Mouse (Mus musculus) T-helper 2 cell (primary cell): Measurements from ENCODE around the gene Prkci.

Experiments
- in situ Hi-C: fragments of 300-600 bp; cut with MboI, MseI; formaldehyde crosslinking; loops from one replicate; pipeline ENCODE4 v1.15.1; 2025; ENCODE audit warnings: high pct_unique_total_duplicates

Prkci gene

DNA sequence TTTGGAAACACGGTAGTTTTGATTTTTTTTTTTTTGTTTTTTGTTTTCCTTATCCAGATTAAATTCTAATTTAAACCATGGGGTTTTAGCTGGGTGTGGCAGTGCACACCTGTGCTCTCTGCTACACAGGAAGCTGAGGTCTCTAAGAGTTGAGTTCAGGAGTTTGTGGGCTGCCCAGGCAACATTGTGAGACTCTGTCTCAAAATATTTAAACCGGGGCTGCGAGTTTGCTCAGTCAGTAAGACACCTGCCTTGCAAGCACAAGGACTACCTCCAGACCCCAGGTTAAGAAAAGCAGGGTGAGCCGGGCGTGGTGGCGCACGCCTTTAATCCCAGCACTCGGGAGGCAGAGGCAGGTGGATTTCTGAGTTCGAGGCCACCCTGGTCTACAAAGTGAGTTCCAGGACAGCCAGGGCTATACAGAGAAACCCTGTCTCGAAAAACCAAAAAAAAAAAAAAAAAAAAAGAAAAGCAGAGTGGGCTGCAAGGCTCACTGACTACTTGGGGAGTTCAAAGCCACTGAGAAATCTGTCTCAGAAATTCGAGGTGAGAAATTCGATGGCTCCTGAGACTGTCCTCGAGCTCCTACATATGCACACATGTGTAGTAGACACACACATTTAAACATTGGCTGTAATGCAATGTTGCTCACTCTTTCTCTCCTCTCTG lies 87.4 kb downstream of the Prkci start:
- in situ Hi-C loops, result loop anchor here (25.0 kb wide), 1 partner anchor 1329 kb away; no protein-coding TSS in a partner anchor

GRCm38 (mm10) chr3:31083507-31084245 lies 88.1 kb downstream of the Prkci start:
- in situ Hi-C loops, result loop anchor here (25.0 kb wide), 1 partner anchor 1329 kb away; no protein-coding TSS in a partner anchor

DNA sequence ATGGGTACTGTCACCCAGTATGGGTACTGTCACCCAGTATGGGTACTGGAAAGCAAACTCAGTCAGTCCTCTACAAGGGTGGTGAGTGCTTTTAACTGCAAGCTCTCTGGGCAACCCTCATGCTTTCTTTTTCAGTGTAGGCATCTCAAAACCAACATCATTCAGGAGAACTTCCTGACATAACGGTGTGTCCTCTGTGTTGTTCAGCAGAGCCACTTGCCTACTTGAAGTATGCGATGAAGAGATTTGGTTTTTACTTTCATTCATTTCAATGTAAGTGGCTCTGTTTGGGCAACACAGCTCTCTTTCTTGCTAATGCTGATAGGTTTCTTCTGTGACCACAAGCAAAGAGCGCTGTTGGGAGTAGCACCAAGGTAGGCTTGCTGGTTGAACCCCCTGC lies 89.5 kb downstream of the Prkci start:
- in situ Hi-C loops, result loop anchor here (25.0 kb wide), 1 partner anchor 1327 kb away; no protein-coding TSS in a partner anchor

DNA sequence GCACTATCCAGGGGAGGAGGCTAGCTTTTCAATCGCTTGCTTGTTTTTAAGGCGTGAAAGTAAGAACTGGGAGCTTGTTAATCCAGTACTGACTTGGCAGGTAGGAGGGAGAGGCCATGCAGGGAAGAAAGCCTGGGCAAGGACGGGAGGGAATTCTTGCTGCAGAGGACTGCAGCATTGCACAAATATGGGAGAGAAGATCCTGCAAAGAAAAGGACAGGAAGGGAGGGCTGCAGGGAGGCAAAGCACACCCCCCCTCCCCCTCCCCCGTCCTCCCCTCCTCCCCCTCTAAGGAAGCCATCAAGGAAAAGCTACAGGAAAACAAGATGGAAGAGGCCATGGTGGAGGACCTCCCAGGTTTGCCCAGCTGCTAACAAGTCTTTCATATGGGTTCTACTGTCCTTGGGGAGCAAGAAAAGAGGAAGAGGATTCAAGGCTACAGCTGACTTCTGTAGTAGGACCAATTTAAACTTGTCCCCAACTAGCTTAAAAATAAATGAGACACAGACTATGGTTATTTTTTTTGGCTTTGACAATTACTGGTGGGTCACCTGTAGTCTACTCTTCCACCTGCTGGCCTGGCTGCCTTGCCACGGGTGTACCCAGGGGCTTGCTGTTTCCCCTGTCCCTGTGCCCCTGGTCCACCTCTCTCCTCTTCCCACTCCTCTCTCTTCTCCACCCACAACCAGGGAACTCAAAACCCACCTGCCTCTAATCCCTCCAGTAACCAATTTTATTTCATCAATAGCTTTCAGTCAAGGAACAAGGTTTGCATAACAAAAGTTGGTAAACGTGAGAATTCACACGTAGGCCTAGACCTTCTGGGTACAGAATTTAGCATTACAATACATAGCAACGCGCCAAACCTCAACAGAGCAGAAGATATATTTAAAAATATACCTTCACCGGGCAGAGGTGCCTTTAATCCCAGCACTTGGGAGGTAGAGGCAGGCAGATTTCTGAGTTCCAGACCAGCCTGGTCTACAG lies 93.5 kb downstream of the Prkci start:
- in situ Hi-C loops, result loop anchor here (25.0 kb wide), 1 partner anchor 1323 kb away; no protein-coding TSS in a partner anchor

GRCm38 (mm10) chr3:31089956-31090355 lies 94.4 kb downstream of the Prkci start:
- in situ Hi-C loops, result loop anchor here (25.0 kb wide), 1 partner anchor 1322 kb away; no protein-coding TSS in a partner anchor

DNA sequence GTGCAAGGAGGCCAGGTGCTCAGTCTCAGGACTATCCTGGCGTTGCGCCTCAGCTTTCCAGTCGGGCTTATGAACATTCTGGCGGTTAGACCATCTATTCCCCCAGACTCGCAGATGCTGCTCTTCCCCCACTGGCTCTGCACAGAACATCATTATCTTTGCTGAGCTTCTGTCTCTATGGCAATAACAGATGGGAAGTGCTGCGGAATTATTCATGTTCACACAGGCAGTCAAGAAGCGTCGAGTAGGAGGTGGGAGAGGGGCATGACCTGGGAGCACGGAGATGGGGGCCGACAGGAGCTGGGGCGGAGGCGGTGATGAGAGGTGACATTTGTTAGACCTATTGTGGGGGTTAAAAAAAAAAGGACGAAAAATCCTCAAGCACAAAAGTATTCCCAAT lies 97.6 kb downstream of the Prkci start:
- in situ Hi-C loops, result loop anchor here (25.0 kb wide), 1 partner anchor 1319 kb away; no protein-coding TSS in a partner anchor

- in situ Hi-C loops, result loop anchor here (25.0 kb wide), 1 partner anchor 1319 kb away; no protein-coding TSS in a partner anchor
These were observed 98.2 kb downstream of the Prkci start for GRCm38 (mm10) chr3:31093627-31094351.

DNA sequence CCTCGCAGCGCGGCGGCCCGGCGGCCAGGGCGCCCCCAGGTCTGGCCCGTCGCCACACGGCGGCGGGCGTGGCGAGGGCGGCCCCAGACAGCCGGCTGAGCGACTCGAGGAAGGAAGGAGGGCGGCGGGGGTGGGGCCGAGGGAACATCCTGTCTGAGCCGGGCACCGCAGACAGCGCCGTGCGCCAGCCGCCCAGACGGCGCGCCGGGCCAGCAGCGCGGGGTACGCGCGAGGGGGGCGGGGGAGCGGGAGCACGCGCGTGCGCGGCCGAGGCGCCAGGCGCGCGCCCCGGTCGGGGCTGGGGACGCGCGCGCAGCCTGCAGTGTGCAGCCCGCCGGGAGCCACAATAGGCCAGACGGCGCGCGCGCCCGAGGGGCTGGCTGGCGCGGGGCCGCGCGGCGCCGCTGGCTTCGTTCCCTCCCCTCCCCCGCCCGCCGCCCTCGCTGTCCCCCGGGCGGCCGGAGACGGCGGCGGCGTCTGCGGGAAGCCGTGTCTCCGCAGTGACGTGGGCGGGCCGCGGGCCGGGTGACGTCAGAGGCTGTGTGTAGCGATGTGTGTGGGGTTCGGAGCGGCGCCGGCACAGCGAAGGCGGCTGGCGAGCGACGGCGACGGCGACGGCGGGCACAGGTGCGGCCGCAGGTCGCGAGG lies 99.1 kb downstream of the Prkci start, which contains the start of gene Skil:
Gene Skil (plus strand): TSS at position 528 of the 648 bp plus-strand sequence.
- in situ Hi-C loops, result loop anchor here (25.0 kb wide), 1 partner anchor 1318 kb away; no protein-coding TSS in a partner anchor

DNA sequence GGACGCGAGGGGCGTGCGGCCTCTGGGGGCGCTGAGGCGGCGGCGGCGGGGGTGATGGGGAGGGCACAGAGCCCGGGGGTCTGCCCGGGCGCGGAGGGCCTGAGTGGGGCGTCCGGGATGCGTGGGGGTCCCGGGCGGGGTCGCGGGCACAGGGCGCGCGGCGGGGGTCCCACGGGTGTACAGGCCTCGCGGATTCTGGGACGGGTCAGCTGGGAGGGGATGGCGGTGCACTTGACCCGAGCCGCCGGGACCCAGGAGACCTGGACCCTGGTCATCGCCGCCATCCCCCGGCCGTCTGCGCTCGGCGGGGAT lies 99.6 kb downstream of the Prkci start:
- in situ Hi-C loops, result loop anchor here (25.0 kb wide), 1 partner anchor 1317 kb away; no protein-coding TSS in a partner anchor

- in situ Hi-C loops, result loop anchor here (25.0 kb wide), 1 partner anchor 1317 kb away; no protein-coding TSS in a partner anchor
These were observed 100.1 kb downstream of the Prkci start for GRCm38 (mm10) chr3:31095491-31096154.

DNA sequence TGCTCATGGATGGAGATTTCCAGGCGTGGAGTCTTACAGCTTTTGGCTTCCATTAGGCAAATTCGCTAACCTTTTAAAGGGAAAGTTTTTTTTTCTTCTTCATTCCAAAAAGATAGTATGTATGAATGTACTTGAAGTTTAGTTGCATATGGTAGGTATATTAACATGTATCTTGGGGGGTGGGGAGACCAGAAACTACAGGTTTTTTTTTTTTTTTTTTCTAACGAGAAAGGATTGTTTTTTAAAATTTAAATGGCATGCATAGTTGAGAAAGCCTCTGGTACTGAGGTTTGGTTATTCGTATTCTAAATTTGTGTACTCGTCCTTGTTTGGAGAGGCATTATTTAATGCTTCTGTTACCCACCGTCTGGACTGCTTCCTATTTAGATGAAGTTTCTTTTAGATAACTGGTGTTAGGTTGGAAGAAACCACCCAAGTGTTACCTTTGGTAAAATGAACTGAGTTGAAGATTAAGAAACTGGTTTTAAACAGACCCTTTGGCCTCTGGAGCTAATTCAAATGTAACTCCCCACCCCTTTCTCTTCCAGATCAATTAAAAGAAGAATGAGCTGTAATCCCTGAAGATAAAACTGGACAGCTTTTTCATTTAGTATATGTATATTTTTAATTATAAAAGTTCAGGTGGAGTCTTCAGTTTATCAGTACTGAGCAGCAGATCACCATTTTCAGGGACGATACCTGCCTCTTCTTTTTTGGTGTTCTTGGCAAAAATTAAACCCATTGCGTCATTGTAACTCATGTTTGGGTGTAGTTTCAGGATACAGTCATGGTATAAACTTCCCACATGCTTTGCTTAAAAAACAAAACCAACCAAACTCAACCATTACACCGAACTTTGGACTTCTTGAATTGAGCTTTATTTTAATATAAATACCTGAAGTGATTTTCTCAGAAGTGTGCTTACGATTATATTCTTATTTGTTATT lies 100.9 kb downstream of the Prkci start:
- in situ Hi-C loops, result loop anchor here (25.0 kb wide), 1 partner anchor 1316 kb away; no protein-coding TSS in a partner anchor

DNA sequence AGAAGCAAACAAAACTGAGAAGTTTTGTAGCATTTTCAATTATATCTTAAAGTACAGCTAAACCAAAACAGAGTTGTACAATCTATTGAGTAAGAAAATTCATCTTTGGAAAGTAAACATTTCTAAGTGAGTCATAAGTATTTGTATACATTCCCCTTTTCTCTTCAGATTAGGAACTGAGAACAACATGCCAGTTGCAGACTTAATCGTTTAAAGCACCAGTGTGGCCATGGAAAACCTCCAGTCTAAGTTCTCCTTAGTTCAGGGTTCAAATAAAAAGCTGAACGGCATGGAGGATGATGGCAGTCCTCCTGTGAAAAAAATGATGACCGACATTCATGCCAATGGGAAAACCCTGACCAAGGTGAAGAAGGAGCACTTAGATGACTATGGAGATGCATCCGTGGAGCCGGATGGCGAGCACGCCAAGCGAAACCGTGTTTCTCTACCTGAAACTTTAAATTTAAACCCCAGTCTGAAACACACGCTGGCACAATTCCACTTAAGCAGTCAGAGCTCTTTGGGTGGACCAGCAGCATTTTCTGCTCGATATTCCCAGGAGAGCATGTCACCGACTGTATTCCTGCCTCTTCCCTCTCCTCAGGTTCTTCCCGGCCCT lies 101.7 kb downstream of the Prkci start:
- in situ Hi-C loops, result loop anchor here (25.0 kb wide), 1 partner anchor 1315 kb away; no protein-coding TSS in a partner anchor

DNA sequence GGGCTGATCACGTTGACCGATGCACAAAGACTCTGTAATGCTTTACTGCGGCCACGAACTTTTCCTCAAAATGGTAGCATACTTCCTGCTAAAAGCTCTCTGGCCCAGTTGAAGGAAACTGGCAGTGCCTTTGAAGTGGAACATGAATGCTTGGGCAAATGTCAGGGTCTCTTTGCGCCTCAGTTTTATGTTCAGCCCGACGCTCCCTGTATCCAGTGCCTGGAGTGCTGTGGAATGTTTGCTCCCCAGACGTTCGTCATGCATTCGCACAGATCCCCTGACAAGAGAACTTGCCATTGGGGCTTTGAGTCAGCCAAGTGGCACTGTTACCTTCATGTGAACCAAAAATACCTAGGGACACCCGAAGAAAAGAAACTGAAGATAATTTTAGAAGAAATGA lies 102.4 kb downstream of the Prkci start:
- in situ Hi-C loops, result loop anchor here (25.0 kb wide), 1 partner anchor 1314 kb away; no protein-coding TSS in a partner anchor

GRCm38 (mm10) chr3:31098556-31098955 lies 103.0 kb downstream of the Prkci start:
- in situ Hi-C loops, result loop anchor here (25.0 kb wide), 1 partner anchor 1314 kb away; no protein-coding TSS in a partner anchor

- in situ Hi-C loops, result no loop called here
These were observed 104.5 kb downstream of the Prkci start for GRCm38 (mm10) chr3:31100026-31100425.

GRCm38 (mm10) chr3:31100802-31101201 lies 105.3 kb downstream of the Prkci start:
- in situ Hi-C loops, result no loop called here
